Mouse (Mus musculus): Measurements from ENCODE around the gene Bcl7a. TPM values are rescaled to one million over a fixed set of nuclear protein-coding genes. Genes with fewer than 3 reads are reported as not detected.

Bcl7a gene
- polyA plus RNA-seq, 1 experiment from 2014 or later: 5.9 TPM

DNA sequence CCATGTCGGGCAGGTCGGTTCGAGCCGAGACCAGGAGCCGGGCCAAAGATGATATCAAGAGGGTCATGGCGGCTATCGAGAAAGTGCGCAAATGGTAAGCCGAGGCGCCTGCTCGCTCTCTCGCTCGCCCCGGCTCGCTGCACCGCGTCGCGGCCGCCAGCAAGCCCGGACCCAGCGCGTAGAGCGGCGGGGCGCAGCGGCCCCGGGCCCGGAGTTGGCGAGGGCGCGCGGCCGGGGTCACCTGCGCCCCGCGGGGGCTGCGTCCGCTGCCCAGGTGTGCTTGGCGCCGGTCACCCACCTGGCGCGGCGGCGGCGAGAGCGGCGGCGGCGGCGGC lies 961 bp downstream of the Bcl7a start:
- ATAC-seq (ENCODE audit: low FRiP score, low TSS enrichment) (peak; percentile 17; the same call in 1 of the 2 replicates), DNase-seq (ENCODE audit: low spot score) (no peak)
- Histone ChIP-seq H3K27ac (replicated peaks) (peak overlapping the region; percentile 96), H3K4me3 (ENCODE audit: low read depth, low read length) (peak overlapping the region; percentile 88), H3K9me3 (ENCODE audit: control insufficient read depth, low read length) (no peaks in the 10 kb centered on the region), H3K36me3 (ENCODE audit: control insufficient read depth, insufficient read depth, low read length) (no peaks in the 10 kb centered on the region), H3K4me1 (replicated peaks; ENCODE audit: control insufficient read depth, insufficient read depth) (0 out of 2 replicates have a peak, but pooled peaks cover 2% of the 10 kb centered on the region), H3K9ac (ENCODE audit: low read length) (peak overlapping the region; percentile 87), H3K27me3 (ENCODE audit: control insufficient read depth, insufficient read depth, low read length) (no peaks in the 10 kb centered on the region), H3K4me2 (replicated peaks; ENCODE audit: low read depth) (peak overlapping the region; percentile 93)
- no peak for TF ChIP-seq EP300 (optimal IDR thresholded peaks at IDR 0.05)
- TF ChIP-seq CTCF (IDR thresholded peaks at IDR 0.05; ENCODE audit: low read depth): no peak
- 0% methylated on average over 37 of the region's 51 CpGs for WGBS

- no peaks in the 10 kb centered on the region for H3K9me3 ChIP-seq (ENCODE audit: control insufficient read depth, low read length)
- under 1% methylated on average over 61 of the region's 87 CpGs for WGBS
- peak overlapping the region; percentile 87 for H3K9ac ChIP-seq (ENCODE audit: low read length)
- H3K4me3 ChIP-seq (ENCODE audit: low read depth, low read length): peak overlapping the region; percentile 88
- TF ChIP-seq EP300 (optimal IDR thresholded peaks at IDR 0.05) (no peak), CTCF (IDR thresholded peaks at IDR 0.05; ENCODE audit: low read depth) (no peak)
- no peaks in the 10 kb centered on the region for H3K27me3 ChIP-seq (ENCODE audit: control insufficient read depth, insufficient read depth, low read length)
- H3K4me2 ChIP-seq (replicated peaks; ENCODE audit: low read depth): peak overlapping the region; percentile 93
- H3K36me3 ChIP-seq (ENCODE audit: control insufficient read depth, insufficient read depth, low read length): no peaks in the 10 kb centered on the region
- 0 out of 2 replicates have a peak, but pooled peaks cover 2% of the 10 kb centered on the region for H3K4me1 ChIP-seq (replicated peaks; ENCODE audit: control insufficient read depth, insufficient read depth)
- DNase-seq (ENCODE audit: low spot score): peak; percentile 73
- ATAC-seq (ENCODE audit: low FRiP score, low TSS enrichment): peak; percentile 27
- peak overlapping the region; percentile 96 for H3K27ac ChIP-seq (replicated peaks)
These were observed 1.6 kb downstream of the Bcl7a start for GRCm38 (mm10) chr5:123344963-123345852.

DNA sequence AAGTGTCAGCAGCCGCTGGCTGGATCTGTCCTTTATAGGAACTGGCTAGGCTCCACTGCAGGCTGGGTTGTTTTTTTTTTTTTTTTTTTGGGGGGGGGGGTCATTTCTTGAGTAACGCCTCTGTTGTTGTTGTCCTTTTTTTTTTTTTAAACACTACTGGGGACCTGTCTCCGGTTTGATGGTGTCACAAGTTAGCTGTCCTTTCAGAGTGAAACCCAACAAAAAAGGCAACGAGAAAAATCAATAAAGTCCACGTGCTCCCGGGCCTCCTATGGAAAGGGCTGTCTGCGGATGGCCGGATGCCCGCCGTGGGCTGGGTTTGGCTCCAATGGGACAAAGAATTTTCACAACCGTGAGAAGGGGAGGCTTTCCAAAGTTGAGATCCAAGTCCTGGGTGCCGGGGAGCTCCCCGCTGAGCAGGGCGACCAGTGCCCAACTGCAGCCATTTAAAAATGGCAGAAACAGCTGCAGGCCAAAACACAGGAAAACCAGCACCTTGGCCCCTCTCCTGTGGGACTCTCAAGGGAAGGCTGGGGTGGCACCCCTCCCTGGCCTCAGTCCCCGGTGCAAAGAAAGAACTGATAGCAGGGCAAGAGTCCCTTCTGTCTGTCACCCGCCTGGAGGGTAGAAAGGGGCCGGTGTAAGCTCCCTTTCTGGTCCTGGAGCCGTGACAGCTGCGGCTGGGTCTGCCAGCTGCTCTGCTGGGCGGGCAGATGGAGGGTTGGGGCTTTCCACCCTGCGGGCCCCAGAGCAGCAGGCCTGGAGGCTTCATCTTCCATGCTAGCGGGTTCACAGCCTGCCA lies 2.4 kb downstream of the Bcl7a start:
- Histone ChIP-seq H3K4me2 (replicated peaks; ENCODE audit: low read depth) (peak overlapping the region; percentile 93), H3K4me3 (ENCODE audit: low read depth, low read length) (peak overlapping the region; percentile 88), H3K27ac (replicated peaks) (peak overlapping the region; percentile 96), H3K9ac (ENCODE audit: low read length) (peak overlapping the region; percentile 87), H3K4me1 (replicated peaks; ENCODE audit: control insufficient read depth, insufficient read depth) (0 out of 2 replicates have a peak, but pooled peaks cover 2% of the 10 kb centered on the region), H3K27me3 (ENCODE audit: control insufficient read depth, insufficient read depth, low read length) (no peaks in the 10 kb centered on the region), H3K36me3 (ENCODE audit: control insufficient read depth, insufficient read depth, low read length) (no peaks in the 10 kb centered on the region), H3K9me3 (ENCODE audit: control insufficient read depth, low read length) (no peaks in the 10 kb centered on the region)
- WGBS: 3% methylated on average over 22 of the region's 22 CpGs
- ATAC-seq (ENCODE audit: low FRiP score, low TSS enrichment) (peak; percentile 41), DNase-seq (ENCODE audit: low spot score) (peak; percentile 81)
- TF ChIP-seq EP300 (optimal IDR thresholded peaks at IDR 0.05): peak; percentile 56
- TF ChIP-seq CTCF (IDR thresholded peaks at IDR 0.05; ENCODE audit: low read depth): no peak

GRCm38 (mm10) chr5:123346701-123347270 lies 3.2 kb downstream of the Bcl7a start:
- Histone ChIP-seq H3K27ac (replicated peaks) (peak overlapping the region; percentile 90), H3K4me3 (ENCODE audit: low read depth, low read length) (peak overlapping the region; percentile 88), H3K9me3 (ENCODE audit: control insufficient read depth, low read length) (no peaks in the 10 kb centered on the region), H3K4me1 (replicated peaks; ENCODE audit: control insufficient read depth, insufficient read depth) (0 out of 2 replicates have a peak, but pooled peaks cover 2% of the 10 kb centered on the region), H3K4me2 (replicated peaks; ENCODE audit: low read depth) (peak overlapping the region; percentile 93), H3K27me3 (ENCODE audit: control insufficient read depth, insufficient read depth, low read length) (no peaks in the 10 kb centered on the region), H3K9ac (ENCODE audit: low read length) (peak overlapping the region; percentile 87), H3K36me3 (ENCODE audit: control insufficient read depth, insufficient read depth, low read length) (no peaks in the 10 kb centered on the region)
- 61% methylated on average over 7 of the region's 7 CpGs for WGBS
- no peak for DNase-seq (ENCODE audit: low spot score)
- no peak for TF ChIP-seq CTCF (IDR thresholded peaks at IDR 0.05; ENCODE audit: low read depth)
- TF ChIP-seq EP300 (optimal IDR thresholded peaks at IDR 0.05): no peak
- no peak for ATAC-seq (ENCODE audit: low FRiP score, low TSS enrichment)

DNA sequence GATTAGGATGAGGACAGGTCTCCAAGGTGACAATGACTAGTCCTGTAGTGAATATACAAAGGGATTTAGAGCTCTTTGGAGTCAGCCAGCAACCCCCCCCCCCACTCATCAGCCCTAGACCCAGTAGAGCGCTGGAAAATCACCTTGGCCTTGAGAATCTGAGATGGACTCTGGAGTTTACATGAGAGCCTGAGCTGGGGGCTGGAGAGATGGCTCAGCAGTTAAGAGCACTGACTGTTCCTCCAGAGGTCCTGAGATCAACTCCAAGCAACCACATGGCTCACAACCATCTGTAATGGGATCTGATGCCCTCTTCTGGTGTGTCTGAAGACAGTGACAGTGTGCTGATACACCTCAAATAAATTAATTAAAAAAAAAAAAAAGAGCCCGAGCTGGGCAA lies 4.4 kb downstream of the Bcl7a start:
- Histone ChIP-seq H3K9me3 (ENCODE audit: control insufficient read depth, low read length) (no peaks in the 10 kb centered on the region), H3K27me3 (ENCODE audit: control insufficient read depth, insufficient read depth, low read length) (no peaks in the 10 kb centered on the region), H3K4me1 (replicated peaks; ENCODE audit: control insufficient read depth, insufficient read depth) (0 out of 2 replicates have a peak, but pooled peaks cover 2% of the 10 kb centered on the region), H3K27ac (replicated peaks) (no peak overlapping the region), H3K9ac (ENCODE audit: low read length) (no peak overlapping the region), H3K4me2 (replicated peaks; ENCODE audit: low read depth) (no peak overlapping the region), H3K36me3 (ENCODE audit: control insufficient read depth, insufficient read depth, low read length) (no peaks in the 10 kb centered on the region), H3K4me3 (ENCODE audit: low read depth, low read length) (no peak overlapping the region)
- TF ChIP-seq CTCF (IDR thresholded peaks at IDR 0.05; ENCODE audit: low read depth) (no peak), EP300 (optimal IDR thresholded peaks at IDR 0.05) (no peak)
- DNase-seq (ENCODE audit: low spot score): no peak
- 91% methylated on average over 2 of the region's 2 CpGs for WGBS
- ATAC-seq (ENCODE audit: low FRiP score, low TSS enrichment): no peak
